Mouse (Mus musculus): ENCODE results near the gene Cyp1a2. TPM values are rescaled to one million over a fixed set of nuclear protein-coding genes. Genes with fewer than 3 reads are reported as not detected.

Cyp1a2 gene
- polyA plus RNA-seq, 1 experiment from 2014 or later, result not detected

GRCm38 (mm10) chr9:57708068-57708719 lies 24.7 kb upstream of the Cyp1a2 start, which contains the start of gene Edc3:
Gene Edc3 (plus strand): TSS chr9:57708540.
- POLR2A ChIA-PET, result no interaction called here
- in situ Hi-C loops (cut with MboI; ENCODE audit: low pct_unique_long_range_greater_than_20kb), result no loop called here
- H3K27me3 ChIP-seq, result peaks cover 11% of the 10 kb centered on the region
- DNase-seq (ENCODE audit: low read depth, low spot score) (peak; percentile 28), ATAC-seq (no peak)
- CTCF ChIA-PET, result no interaction called here
- no peak for TF ChIP-seq CTCF (IDR thresholded peaks at IDR 0.05)

- POLR2A ChIA-PET, result no interaction called here
- ATAC-seq (no peak), DNase-seq (ENCODE audit: low read depth, low spot score) (no peak)
- H3K27me3 ChIP-seq, result peaks cover 23% of the 10 kb centered on the region
- no peak for TF ChIP-seq CTCF (IDR thresholded peaks at IDR 0.05)
- in situ Hi-C loops (cut with MboI; ENCODE audit: low pct_unique_long_range_greater_than_20kb), result no loop called here
- CTCF ChIA-PET, result interaction anchor here (1.0 kb wide), 1 partner anchor 18 kb away, joined by 3 read pairs; no protein-coding TSS in a partner anchor
Observed at GRCm38 (mm10) chr9:57706496-57706895, 23.0 kb upstream of the Cyp1a2 start.

GRCm38 (mm10) chr9:57698466-57699150 lies 15.1 kb upstream of the Cyp1a2 start:
- DNase-seq (ENCODE audit: low read depth, low spot score) (no peak), ATAC-seq (no peak)
- CTCF ChIA-PET, result interaction anchor here (0.7 kb wide), 1 partner anchor 60 kb away, joined by 3 read pairs; no protein-coding TSS in a partner anchor
- H3K27me3 ChIP-seq, result peaks cover 51% of the 10 kb centered on the region
- TF ChIP-seq CTCF (IDR thresholded peaks at IDR 0.05), result no peak
- POLR2A ChIA-PET, result no interaction called here
- in situ Hi-C loops (cut with MboI; ENCODE audit: low pct_unique_long_range_greater_than_20kb), result no loop called here

- no peak for ATAC-seq
Observed at GRCm38 (mm10) chr9:57697380-57697779, 13.9 kb upstream of the Cyp1a2 start.

GRCm38 (mm10) chr9:57696380-57697285 lies 13.1 kb upstream of the Cyp1a2 start:
- H3K27me3 ChIP-seq, result peaks cover 41% of the 10 kb centered on the region
- ATAC-seq (no peak), DNase-seq (ENCODE audit: low read depth, low spot score) (no peak)
- ChIA-PET POLR2A (no interaction called here), CTCF (no interaction called here)
- in situ Hi-C loops (cut with MboI; ENCODE audit: low pct_unique_long_range_greater_than_20kb), result no loop called here
- TF ChIP-seq CTCF (IDR thresholded peaks at IDR 0.05), result no peak

More at GRCm38 (mm10) chr9:57697380-57697779, 13.9 kb upstream of the Cyp1a2 start:
- TF ChIP-seq CTCF (IDR thresholded peaks at IDR 0.05), result no peak
- ChIA-PET CTCF (no interaction called here), POLR2A (no interaction called here)
- no peak for DNase-seq (ENCODE audit: low read depth, low spot score)
- peaks cover 43% of the 10 kb centered on the region for H3K27me3 ChIP-seq
- in situ Hi-C loops (cut with MboI; ENCODE audit: low pct_unique_long_range_greater_than_20kb), result no loop called here

GRCm38 (mm10) chr9:57694108-57694507 lies 10.6 kb upstream of the Cyp1a2 start:
- ChIA-PET CTCF (no interaction called here), POLR2A (no interaction called here)
- ATAC-seq (no peak), DNase-seq (ENCODE audit: low read depth, low spot score) (no peak)
- peaks cover 24% of the 10 kb centered on the region for H3K27me3 ChIP-seq
- in situ Hi-C loops (cut with MboI; ENCODE audit: low pct_unique_long_range_greater_than_20kb), result no loop called here
- no peak for TF ChIP-seq CTCF (IDR thresholded peaks at IDR 0.05)

- H3K27me3 ChIP-seq, result peaks cover 14% of the 10 kb centered on the region
- in situ Hi-C loops (cut with MboI; ENCODE audit: low pct_unique_long_range_greater_than_20kb), result no loop called here
- ChIA-PET POLR2A (no interaction called here), CTCF (interaction anchor here (1.5 kb wide), 1 partner anchor 18 kb away, joined by 3 read pairs; no protein-coding TSS in a partner anchor)
- ATAC-seq (no peak), DNase-seq (ENCODE audit: low read depth, low spot score) (no peak)
- TF ChIP-seq CTCF (IDR thresholded peaks at IDR 0.05), result no peak
Observed at GRCm38 (mm10) chr9:57688606-57689005, 5.1 kb upstream of the Cyp1a2 start.

- H3K27me3 ChIP-seq, result peaks cover 14% of the 10 kb centered on the region
- ChIA-PET CTCF (interaction anchor here (1.5 kb wide), 1 partner anchor 18 kb away, joined by 3 read pairs; no protein-coding TSS in a partner anchor), POLR2A (no interaction called here)
- DNase-seq (ENCODE audit: low read depth, low spot score), result no peak
- TF ChIP-seq CTCF (IDR thresholded peaks at IDR 0.05), result no peak
- no peak for ATAC-seq
- in situ Hi-C loops (cut with MboI; ENCODE audit: low pct_unique_long_range_greater_than_20kb), result no loop called here
Observed at GRCm38 (mm10) chr9:57688158-57688557, 4.7 kb upstream of the Cyp1a2 start.

- in situ Hi-C loops (cut with MboI; ENCODE audit: low pct_unique_long_range_greater_than_20kb), result no loop called here
- CTCF ChIA-PET, result no interaction called here
- no peak for DNase-seq (ENCODE audit: low read depth, low spot score)
- no peak for ATAC-seq
- TF ChIP-seq CTCF (IDR thresholded peaks at IDR 0.05), result no peak
- POLR2A ChIA-PET, result no interaction called here
- peaks cover 14% of the 10 kb centered on the region for H3K27me3 ChIP-seq
Observed at GRCm38 (mm10) chr9:57687751-57688150, 4.2 kb upstream of the Cyp1a2 start, which contains the start of gene Cyp1a1. Gene Cyp1a1 (plus strand): TSS chr9:57687928.

- no peak for TF ChIP-seq CTCF (IDR thresholded peaks at IDR 0.05)
- H3K27me3 ChIP-seq, result peaks cover 17% of the 10 kb centered on the region
- ChIA-PET POLR2A (no interaction called here), CTCF (no interaction called here)
- in situ Hi-C loops (cut with MboI; ENCODE audit: low pct_unique_long_range_greater_than_20kb), result no loop called here
- DNase-seq (ENCODE audit: low read depth, low spot score) (no peak), ATAC-seq (no peak)
Observed at GRCm38 (mm10) chr9:57686011-57686410, 2.5 kb upstream of the Cyp1a2 start.

Measured in Patski (cell line).